Mouse (Mus musculus): ENCODE data around the gene Rb1.

The Rb1 gene

DNA sequence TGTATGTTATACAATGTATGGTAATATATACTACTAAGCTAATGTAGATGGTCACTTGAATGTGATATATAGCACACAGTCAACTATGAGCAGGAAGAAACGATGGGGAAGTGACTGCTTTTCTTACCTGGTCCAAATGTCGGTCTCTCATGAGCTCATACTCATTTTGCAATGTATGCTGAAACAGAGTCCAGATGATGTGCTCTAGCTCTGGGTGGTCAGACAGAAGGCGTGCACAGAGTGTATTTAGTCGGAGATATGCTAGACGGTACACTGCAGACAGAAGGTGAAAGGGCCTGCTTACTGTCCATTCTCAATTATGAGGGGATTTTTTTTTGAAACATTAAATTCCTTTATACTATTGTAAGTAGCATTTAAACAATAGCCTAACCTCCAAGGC, 114.1 kb downstream of the Rb1 start:
- in situ Hi-C loops (cut with MseI, MboI) = no loop called here

DNA sequence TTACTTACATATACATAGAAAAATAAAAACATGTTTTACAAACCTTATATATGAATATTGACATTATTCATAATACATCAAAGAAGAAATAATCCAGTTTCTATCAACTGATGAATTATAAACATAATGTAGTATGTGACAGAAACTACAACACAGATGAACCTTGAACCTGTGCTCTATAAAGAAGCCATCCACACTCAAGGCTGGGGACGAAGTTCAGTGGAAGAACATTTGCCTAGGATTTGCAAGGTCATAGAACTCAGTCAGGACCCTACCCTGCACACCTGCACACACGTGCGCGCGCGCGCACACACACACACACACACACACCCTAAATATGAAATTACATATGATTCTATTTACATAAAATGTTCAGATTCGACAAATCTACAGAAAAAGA, 115.4 kb downstream of the Rb1 start:
- in situ Hi-C loops (cut with MseI, MboI) = no loop called here

DNA sequence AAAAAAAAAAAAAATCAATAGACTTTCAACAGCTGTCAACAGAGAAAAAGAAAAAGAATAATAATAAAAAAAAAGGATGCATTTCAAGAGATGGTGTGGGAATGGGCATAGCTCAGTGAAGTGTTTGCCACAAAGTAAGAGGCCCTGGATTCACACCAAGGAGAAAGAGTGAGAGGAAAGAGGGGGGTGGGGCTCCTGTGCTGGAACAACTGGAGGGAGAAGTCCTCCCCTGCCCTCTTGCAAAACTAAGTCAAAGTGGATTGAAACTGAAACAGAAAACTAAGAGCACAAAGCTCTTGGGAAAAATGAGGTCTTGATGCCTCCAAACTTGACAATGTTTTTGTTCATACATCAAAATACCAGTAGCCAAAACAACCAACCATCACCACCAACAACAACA, 116.4 kb downstream of the Rb1 start:
- in situ Hi-C loops (cut with MseI, MboI) = no loop called here

DNA sequence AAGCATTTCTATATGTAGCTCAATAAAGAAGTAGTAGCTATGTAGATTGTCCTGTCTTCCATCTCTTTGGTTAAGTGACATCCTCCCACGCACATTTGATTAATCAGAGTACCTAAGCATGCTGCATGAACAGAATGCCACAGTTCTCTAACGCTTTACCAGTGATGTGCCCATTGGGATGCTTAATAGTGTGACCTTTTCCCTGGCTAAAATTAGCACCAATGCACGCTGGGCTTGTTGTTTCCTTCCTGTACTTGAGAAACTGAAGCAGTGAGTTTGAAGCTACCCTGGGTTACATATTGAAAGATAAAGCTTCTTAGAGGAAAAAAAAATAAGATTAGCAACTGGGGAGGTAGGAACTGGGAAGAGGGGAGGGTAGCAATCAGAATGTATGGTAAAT, 121.6 kb downstream of the Rb1 start:
- in situ Hi-C loops (cut with MseI, MboI) = no loop called here

DNA sequence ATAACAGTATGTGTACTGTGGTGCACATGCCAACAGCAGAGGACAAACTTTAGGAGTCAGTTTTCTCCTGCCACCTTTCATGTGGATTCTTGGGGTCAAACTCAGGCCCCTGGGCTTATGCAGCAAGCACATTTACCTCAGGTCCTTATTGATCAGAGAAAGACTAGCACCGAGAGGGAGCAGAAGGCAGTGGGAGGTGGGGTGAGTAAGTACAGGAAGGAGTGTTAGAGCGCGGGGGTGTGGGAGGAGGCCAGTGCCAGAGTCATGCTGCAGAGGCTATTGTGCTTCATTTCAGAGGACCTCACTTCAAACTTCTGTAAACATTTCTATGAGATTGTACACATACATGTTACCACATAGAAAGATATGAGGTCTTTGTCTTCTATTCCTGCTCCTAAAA, 124.2 kb downstream of the Rb1 start:
- in situ Hi-C loops (cut with MseI, MboI) = no loop called here

DNA sequence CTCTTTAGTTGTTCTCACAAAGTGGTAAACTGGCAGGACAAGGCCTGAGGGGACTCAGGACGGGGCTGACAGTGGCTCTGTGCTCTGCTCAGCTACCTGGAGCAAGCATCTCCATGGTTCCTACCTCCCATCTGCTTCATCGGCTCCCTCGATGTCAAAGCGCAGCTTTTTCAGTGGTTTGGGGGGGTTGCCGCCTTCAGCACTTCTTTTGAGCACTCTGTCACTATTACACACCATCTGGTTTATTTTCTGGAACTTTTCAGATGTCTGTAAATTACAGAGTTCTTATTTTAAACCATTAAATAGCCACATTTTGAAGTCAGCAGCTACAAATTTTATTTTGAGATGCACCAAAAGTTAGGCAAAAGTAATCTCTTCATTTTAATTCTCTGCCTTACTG, 126.6 kb downstream of the Rb1 start:
- in situ Hi-C loops (cut with MseI, MboI) = no loop called here

DNA sequence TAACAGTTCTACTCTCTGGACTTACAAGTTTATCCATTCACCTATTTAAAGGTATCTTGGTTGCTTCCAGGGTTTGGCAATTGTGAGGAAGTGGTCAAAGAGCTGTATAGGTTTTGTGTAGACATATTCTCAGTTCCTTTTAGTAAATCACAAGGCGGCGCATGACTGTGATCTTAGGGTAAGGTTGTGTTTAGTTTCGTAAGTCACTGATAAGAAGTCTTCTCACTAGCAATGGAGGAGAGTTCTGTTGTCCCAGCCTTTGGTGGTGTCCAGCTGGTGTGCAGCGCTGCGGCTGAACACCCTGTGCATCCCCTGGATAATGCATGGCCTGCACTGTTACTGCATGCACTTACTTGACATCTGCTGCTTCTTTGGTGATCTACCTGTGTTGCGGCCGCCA, 138.7 kb downstream of the Rb1 start:
- in situ Hi-C loops (cut with MseI, MboI) = no loop called here

DNA sequence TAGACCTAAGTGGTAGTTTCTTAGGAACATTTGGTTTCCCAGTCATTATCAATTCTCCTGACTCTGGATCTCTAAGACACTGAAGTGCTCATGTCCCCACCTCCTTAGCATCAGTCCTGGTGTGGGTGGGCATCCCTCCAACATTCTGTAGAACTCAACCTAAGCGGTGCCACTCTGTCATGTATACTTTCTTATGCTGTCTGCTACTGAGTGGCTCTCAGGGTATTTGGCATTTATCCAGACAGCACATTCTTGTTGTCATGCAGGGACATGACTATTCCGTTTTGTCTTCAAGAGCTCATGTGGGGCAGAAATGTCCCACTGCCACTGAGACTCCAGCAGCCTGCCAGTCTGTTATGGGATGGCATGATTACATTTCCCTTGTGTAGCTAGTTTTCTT, 144.5 kb downstream of the Rb1 start:
- in situ Hi-C loops (cut with MseI, MboI) = no loop called here

DNA sequence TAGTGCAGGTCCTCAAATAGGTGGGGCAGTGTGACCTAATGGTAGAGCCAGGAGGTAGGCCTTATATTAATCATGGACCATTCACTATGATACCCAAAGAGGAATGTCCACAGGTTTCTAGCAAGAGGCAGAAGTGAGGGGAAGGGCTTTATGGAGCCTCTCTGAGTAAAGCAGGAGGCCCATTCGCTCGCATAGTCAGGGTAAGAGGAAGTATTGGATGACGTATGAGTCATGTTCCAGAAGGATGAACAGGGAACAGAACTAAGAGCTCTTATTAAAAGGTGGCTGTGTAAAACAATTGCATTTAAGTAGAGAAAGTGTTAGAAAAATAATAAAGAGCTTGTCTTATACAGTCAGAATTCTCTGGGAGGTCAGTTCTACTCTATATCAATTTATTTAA, 145.0 kb downstream of the Rb1 start:
- in situ Hi-C loops (cut with MseI, MboI) = no loop called here

DNA sequence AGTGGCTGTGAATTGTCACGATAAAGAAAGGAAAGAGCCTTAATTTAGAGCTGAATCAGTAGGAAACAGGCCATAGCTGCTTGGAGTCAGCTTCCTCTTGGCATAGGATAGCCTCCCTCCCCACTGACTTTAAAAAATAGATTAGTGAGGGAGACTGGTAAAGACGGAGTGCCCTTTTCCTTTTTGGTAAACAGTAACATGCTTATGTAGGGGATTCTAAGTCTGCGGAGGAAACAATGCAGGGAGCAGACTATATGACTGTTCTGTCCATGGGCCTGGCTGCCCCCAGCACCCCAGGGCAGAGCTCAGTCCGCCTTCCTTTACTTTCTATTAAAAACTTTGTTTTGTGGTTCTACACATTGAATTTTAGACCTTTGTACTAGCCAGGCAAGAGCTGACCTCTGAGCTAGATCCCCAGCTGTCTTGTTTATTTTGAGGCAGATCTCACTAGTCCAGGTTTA, 146.4 kb downstream of the Rb1 start:
- in situ Hi-C loops (cut with MseI, MboI) = no loop called here

DNA sequence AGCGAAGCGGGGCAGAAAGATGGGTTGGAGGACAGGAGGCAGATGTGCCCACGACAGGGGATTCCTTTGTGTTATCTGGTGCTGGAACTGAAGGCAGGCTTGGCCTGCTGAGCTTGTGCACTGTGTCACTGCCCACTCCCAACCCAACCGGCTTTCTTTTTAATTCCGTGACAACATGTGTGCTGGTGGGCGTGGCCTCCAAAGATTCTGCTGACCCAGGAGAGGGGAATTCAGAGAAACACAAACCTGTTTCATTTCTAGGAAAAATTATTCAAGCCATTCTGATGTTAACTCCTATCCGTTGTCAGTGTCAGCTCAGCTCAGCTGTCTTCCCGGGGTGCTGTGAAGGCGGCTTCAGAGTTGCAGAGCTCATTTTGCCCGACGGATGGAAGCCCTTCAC, 147.7 kb downstream of the Rb1 start:
- in situ Hi-C loops (cut with MseI, MboI) = no loop called here

DNA sequence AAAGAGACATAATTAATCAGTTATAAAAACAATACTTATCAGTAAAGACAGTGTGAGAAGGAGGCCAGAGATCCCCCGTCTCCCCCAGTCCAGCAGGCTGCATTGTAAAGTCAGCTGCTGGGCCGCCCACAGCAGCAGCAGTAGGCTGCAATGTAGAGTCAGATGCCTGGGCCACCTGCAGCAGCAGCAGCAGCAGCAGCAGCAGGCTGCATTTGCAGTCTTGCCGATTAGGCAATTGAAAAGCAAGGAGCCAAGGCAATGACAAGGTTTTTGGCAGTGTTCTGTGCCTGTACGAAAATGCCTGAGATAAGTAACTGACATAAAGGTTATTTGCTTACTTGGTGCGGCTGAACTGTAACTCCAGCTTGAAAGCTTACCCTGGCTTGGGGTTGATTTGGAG, 149.4 kb downstream of the Rb1 start:
- in situ Hi-C loops (cut with MseI, MboI) = no loop called here

DNA sequence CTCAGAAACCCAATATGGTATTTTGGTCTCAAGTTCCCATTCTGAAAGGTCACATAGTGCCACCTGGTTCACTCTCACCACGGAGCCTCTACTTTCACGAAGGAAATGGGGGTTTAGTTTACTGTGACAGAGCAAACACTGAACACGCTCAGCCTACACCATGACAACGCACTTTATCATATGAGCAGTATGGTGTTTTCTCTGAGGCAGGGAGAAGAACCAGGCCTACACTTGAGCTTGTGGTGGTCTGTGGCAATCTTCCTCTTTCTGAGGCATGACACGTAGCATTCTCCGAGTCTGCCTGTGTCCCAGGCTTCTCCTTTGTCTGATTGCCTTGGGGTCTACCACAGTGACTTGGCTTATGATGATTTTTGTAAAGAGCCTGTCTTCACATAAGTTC, 149.8 kb downstream of the Rb1 start:
- in situ Hi-C loops (cut with MseI, MboI) = no loop called here

DNA sequence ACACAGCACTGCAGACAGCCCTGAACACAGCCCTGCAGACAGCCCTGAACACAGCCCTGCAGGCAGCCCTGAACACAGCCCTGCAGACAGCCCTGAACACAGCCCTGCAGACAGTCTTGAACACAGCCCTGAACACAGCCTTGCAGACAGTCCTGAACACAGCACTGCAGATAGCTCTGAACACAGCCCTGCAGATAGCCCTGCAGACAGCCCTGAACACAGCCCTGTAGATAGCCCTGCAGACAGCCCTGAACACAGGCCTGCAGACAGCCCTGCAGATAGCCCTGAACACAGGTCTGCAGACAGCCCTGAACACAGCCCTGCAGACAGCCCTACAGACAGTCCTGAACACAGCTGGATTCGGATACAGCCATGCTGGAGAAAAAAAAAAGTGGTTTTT, 150.6 kb downstream of the Rb1 start:
- in situ Hi-C loops (cut with MseI, MboI) = no loop called here

DNA sequence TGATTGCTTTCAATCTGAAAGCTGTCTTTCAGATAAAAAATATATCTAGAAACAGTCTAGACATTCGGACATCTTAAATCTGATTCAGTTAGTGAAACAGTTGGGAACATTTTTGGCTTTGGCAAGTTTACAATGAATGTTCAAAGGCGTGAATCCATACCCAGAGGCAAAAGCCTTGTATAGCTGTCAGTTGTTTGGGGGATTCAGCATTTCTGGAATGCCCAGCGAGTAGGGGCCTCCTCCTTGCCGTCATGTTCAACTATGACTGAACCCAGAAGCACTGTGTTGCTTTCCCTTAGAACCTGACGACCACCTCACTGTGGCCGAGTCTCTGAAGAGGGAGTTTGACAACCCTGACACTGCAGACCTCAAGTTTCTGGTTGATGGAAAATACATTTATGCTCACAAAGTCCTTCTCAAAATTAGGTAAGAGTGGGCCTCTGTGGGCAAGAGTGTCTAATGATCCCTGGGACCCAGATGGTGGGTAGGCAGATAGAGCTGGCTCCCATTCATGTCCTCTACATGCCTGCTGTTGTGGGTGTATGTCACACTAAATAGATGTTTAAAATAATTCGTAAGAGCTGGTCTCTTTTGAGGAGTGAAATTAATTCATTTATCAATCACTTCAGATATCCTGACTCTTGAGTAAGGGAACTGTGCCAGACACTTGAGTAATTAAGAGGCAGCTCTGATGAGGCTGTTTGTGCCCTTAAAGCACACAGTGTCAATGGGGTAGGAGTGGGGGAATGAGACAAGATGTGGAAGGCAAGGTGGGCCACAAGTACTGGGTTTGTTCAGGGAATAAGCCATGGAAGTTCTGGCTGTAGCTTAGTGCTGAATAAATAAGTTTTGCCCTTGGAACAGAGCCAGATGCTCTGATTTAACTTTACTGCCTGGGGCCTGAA, 151.3 kb downstream of the Rb1 start:
- in situ Hi-C loops (cut with MseI, MboI) = no loop called here

DNA sequence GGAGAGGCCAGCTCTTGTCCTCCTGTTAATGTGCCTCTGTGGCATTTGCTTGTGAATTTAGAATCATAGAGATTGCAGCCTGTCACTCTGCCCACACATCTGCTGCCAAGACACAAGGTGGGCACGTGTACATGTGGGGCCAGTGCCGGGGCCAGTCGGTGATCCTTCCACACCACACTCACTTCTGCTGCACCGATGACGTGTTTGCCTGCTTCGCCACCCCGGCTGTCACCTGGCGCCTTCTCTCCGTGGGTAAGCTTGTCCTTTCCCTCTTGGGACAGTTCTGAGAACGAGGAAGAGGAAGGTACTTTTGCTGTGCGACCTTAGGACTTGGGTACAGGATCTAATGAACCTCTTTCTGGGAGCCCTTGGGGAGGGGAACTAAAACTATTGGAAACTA, 152.0 kb downstream of the Rb1 start:
- in situ Hi-C loops (cut with MseI, MboI) = no loop called here

DNA sequence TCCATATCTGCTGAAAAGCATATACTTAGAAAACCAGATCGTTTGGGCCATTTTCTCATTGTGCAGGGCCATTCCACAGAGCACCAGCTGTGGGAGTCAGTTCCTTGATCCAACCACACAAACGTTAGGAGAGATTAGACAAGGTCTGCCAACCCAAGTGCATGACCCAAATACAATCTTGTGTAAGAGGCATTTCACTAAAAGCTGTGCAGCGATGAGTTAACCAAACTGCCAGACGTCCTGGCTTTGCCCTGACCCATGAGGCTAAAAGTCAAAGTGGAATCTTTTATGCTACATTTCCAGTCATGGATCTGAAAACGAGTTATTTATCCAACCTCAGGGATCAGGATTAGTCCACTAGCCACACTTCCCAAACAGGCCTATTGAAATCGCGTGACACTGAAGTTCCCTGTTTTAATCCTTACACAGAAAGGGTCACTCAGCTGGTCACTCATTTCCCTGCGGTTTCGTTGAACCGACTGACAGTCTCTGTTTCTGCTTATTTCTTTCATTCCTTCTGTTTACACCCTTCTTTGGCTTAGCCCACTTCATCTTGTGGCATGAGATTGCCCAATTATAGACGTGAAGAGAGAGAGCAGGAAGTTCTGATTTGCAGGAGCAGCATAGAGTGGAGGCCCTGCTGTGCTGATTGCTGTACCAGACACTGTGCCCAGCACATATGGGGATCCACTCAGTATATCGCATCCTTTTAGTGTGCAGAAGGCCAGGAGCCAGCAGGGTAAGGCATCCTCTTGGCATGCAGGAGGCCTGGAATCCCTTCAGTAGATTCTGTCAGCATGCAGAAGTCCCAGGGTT, 153.2 kb downstream of the Rb1 start:
- in situ Hi-C loops (cut with MseI, MboI) = no loop called here

DNA sequence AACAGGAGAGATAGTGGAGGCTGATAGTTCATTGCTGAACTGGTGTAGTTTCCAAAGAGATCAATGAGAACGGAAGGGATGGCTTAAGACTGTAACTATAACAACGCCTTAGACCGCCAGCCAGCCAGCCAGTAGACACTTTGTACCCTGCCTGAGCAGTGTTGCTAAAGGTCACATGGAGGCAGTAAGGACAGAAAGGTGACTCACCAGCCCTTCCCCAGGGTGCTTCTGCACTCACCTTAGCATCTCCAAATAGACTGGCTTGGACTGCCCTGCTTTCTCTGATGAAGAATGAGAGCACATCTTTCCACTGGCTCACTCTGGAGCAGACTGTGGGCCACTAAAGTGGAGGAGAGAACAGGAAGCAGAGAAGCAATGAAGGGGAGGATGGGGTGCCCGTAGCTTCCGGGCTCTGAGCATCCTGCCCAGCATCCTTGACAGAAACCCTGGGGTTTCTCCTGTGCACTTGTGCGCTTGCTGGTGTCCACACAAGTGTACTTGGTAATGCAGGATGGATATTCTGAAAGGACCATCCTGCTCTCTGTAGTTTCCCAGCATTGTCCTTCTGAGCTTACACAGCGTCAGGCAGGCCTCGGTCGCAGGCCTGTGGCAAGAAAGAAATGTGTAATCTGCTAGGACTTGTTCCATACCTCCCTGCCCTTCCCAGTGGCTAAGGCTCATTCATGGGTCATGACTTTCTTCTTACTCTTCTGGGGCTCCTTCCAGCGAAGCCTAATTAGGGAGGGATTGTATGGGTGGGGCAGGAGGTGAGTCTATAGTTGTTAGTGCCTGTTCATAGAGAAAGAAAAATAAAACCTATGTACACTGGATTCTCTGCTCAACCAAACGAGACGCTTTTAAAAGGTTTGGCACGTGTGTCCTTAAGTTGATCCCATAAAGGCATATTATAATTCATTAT, 155.4 kb downstream of the Rb1 start:
- in situ Hi-C loops (cut with MseI, MboI) = no loop called here

DNA sequence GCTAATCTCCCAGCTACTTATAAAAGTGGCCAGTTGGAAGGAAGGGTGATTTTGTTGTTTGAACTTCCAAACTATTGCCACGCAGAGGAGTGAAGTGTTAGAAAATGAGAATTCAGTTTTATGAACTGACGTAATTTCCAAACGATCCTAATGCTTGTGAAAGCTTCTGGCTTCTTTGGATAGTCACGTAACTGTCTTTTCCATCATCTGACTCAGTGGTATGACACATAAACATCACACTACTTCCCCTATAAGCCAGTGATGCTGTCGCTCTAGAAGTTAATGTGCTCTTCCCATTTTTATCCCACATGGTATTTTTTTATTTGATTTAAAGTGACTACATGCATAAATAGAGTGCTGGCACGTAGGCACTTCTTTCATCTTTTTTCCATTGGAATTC, 157.0 kb downstream of the Rb1 start:
- in situ Hi-C loops (cut with MseI, MboI) = no loop called here

DNA sequence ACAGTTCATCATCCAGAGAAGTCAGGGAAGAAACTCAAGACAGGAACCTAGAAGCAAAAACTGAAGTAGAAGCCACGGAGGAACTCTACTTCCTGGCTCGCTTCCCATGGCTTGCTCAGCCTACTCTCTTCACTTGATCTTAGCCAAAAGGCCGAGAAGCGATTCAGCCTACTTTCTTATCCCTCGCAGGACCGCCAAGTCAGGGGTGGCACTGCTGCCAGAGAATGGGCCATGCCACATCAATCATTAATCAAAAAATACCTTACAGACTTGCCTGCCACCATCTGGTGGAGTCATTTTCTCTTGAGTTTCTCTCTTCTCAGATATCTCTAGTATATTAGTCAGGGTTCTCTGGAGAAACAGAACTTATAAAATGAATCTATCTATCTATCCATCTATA, 160.5 kb downstream of the Rb1 start:
- in situ Hi-C loops (cut with MseI, MboI) = no loop called here

DNA sequence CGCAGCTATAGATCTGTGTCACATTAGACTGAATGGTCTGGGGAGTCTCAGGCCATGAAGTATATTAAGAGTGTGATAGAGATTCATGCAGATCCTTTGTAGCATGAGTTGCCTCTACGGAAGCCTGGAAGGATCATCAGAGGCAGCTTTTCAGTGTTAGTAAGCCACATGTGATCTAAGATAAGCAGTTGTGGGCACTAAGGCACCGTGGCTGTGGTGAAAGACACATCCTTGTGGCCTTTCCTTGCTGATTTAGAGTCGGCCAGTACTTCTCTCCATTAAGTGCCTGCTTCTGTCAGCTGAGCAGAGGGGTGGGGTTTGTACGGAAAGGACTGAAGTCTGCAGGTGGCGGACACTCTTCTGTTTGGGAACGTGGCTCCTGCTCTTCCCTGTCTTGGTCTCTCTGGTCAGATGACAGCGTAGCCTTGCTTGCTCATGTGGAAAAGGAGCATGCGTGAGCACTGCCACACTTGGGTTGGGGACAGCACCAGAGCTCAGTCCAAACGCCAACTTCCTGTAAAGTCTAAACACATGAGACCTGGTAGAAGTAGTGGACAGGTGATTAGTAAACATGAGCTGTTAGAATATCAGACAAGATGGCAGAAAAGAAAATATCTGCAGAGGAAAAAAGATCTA, 162.1 kb downstream of the Rb1 start:
- in situ Hi-C loops (cut with MseI, MboI) = no loop called here

Measured in mouse trophoblast stem cell (cell line).